Mouse (Mus musculus): ENCODE data around the gene Mael.

- no peak for TF ChIP-seq USF1 (IDR thresholded peaks at IDR 0.05; ENCODE audit: low read depth)
- no peak for TF ChIP-seq MAX (IDR thresholded peaks at IDR 0.05)
- no peak for TF ChIP-seq CTCF (IDR thresholded peaks at IDR 0.05; ENCODE audit: control insufficient read depth, insufficient read depth, insufficient read length)
- no peak for TF ChIP-seq MYOG (IDR thresholded peaks at IDR 0.05; ENCODE audit: control insufficient read depth, extremely low read depth, insufficient read length)
- no peak for TF ChIP-seq CEBPB (IDR thresholded peaks at IDR 0.05; ENCODE audit: low read depth)
Observed at GRCm38 (mm10) chr1:166158664-166159063, 79.9 kb downstream of the Mael start.

All from C2C12 (cell line).